Mouse (Mus musculus) liver, postnatal 0 days (tissue): ENCODE data around the gene Wdr70.

Source experiments
- CTCF ChIP-seq: sonication (generic); IDR thresholded peaks from 2 replicates; pipeline ENCODE4 v1.5.1; 2016; ENCODE audit warnings: antibody characterized with exemption, low read depth
- EP300 ChIP-seq: IDR thresholded peaks from 2 replicates; pipeline ENCODE4 v1.6.1; 2016; ENCODE audit warnings: antibody characterized with exemption, low read depth, mild to moderate bottlenecking

GRCm38 (mm10) chr15:8108966-8109743 lies 10.1 kb upstream of the Wdr70 start, which contains the start of gene Nup155:
- TF ChIP-seq CTCF (peak; percentile 23; the same call in 1 of the 2 replicates), EP300 (no peak)
